Comparison of ENCODE assay signal across 25 mouse cellular contexts in the genomic region with DNA sequence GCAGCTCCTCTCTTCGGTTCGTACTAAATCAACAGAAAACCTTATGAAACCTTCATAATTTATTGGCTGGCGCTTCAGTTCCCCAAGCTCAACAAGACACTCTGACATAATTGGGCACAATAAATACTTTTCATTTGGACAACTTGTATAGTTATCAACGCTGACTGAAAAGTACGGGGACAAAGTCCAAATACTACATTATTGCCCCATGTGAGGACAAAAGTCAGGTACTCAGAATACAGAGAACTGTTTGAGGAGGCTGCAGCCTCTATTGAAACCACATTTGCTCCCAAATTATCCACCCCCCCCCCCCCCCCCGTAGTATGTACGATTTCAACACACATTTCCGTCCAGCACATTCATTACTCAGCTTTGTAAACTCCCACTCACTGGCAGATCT. TPM values are rescaled to one million over a fixed set of nuclear protein-coding genes. Genes with fewer than 3 reads are reported as not detected.
"Had no signal": no experiment of that assay in that cellular context is flagged by ENCODE, and none has a peak within 500 bp of the region (broad histone marks: within the 10 kb centered on the region; RNA-seq: fewer than 3 reads in every experiment).

No protein-coding gene starts in this region.

- H3K27ac ChIP-seq: hindbrain, postnatal 0 days; kidney, postnatal 0 days; layer of hippocampus, adult 2 months; liver, embryonic 14.5 days; macrophage; stomach, postnatal 0 days had no signal

- ATAC-seq: hindbrain, postnatal 0 days; inflammation-experienced regulatory T-cells, adult 6 months; lung, postnatal 0 days had no signal

- H3K9ac ChIP-seq: liver, embryonic 14.5 days; lung, embryonic 14.5 days had no signal

- DNase-seq: kidney, adult 18-20 months; kidney, postnatal 25 days; layer of hippocampus, adult 9-11 months; lung, embryonic 14.5 days; midbrain, embryonic 14.5 days; thymus, adult 2 months; thymus, postnatal 14 days; thymus, postnatal 4 days had no signal

- H3K4me3 ChIP-seq: layer of hippocampus, adult 2 months had no signal

- H3K4me2 ChIP-seq: lung, embryonic 14.5 days; midbrain, embryonic 11.5 days had no signal

RNA-seq across cellular contexts. Expression of a gene that starts 22.5 kb away (rescaled TPM):
- polyA plus RNA-seq: hindbrain, postnatal 0 days; inflammation-experienced regulatory T-cells, adult 6 months; kidney, embryonic 14.5 days; kidney, postnatal 0 days; large intestine, adult 2 months; limb, embryonic 11.5 days; limb, embryonic 14.5 days; lung, embryonic 14.5 days; lung, postnatal 0 days; macrophage; midbrain, embryonic 11.5 days; midbrain, postnatal 0 days; neural tube, embryonic 11.5 days; neural tube, embryonic 14.5 days; stomach, embryonic 14.5 days; thymus, adult 2 months had no signal

RNA-seq across cellular contexts. Expression of a gene that starts 55.3 kb away (rescaled TPM):
- polyA plus RNA-seq: limb, embryonic 11.5 days; lung, embryonic 14.5 days; midbrain, embryonic 11.5 days; midbrain, embryonic 14.5 days; neural tube, embryonic 11.5 days; stomach, embryonic 14.5 days; thymus, adult 2 months had no signal
